Mouse (Mus musculus) MEL (cell line): Measurements from ENCODE around the gene Plxnc1. TPM values are rescaled to one million over a fixed set of nuclear protein-coding genes. Genes with fewer than 3 reads are reported as not detected.

ENCODE experiments used
- DNase-seq: peaks from one replicate; pipeline ENCODE4 v3.0.0; 2011; ENCODE audit warnings: low read depth, low spot score
- H3K27ac ChIP-seq: 2 replicates; pipeline ENCODE4 v1.5.1; 2012; ENCODE audit warnings: low read depth, mild to moderate bottlenecking, control low read depth, low read length, moderate library complexity; ENCODE audit not compliant: control insufficient read depth
- H3K27me3 ChIP-seq, 2 experiments: fragments of 150-350 bp in 1 of 2; sonication (generic) in 1 of 2; 2 replicates each; pipeline ENCODE4 v1.6.1; 2012; ENCODE audit warnings: low read length in 2 of 2, mild to moderate bottlenecking in 2 of 2, improper control_type of control experiment in 1 of 2, moderate library complexity in 1 of 2; ENCODE audit not compliant: insufficient read depth in 2 of 2, control insufficient read depth in 1 of 2
- H3K36me3 ChIP-seq, 2 experiments: 2 replicates each; pipeline ENCODE4 v1.6.1; 2012 to 2014; ENCODE audit warnings: low read length in 2 of 2, improper control_type of control experiment in 1 of 2, inconsistent platforms in 1 of 2, mild to moderate bottlenecking in 1 of 2; ENCODE audit not compliant: insufficient read depth in 2 of 2, control insufficient read depth in 1 of 2
- H3K4me1 ChIP-seq, 2 experiments: fragments of 150-350 bp in 1 of 2; sonication (generic) in 1 of 2; 2 replicates each; pipeline ENCODE4 v1.6.1; 2012; ENCODE audit warnings: low read length in 2 of 2, improper control_type of control experiment in 1 of 2, mild to moderate bottlenecking in 1 of 2; ENCODE audit not compliant: insufficient read depth in 2 of 2, control insufficient read depth in 1 of 2
- H3K4me3 ChIP-seq, 2 experiments: fragments of 150-350 bp in 1 of 2; sonication (generic) in 1 of 2; 2 replicates each; pipeline ENCODE4 v1.5.1; 2012; ENCODE audit warnings: low read depth in 2 of 2, low read length in 2 of 2, mild to moderate bottlenecking in 2 of 2, moderate library complexity in 2 of 2, control low read depth in 1 of 2, improper control_type of control experiment in 1 of 2; ENCODE audit not compliant: control insufficient read depth in 1 of 2, insufficient read depth in 1 of 2
- H3K79me2 ChIP-seq: 2 replicates; pipeline ENCODE4 v1.6.1; 2012; ENCODE audit warnings: mild to moderate bottlenecking, low read length, moderate library complexity; ENCODE audit not compliant: control insufficient read depth, poor library complexity, insufficient read depth
- H3K9ac ChIP-seq: 2 replicates; pipeline ENCODE4 v1.6.1; 2012; ENCODE audit warnings: low read depth, mild to moderate bottlenecking, control low read depth, low read length, moderate library complexity; ENCODE audit not compliant: control insufficient read depth, poor library complexity, severe bottlenecking
- H3K9me3 ChIP-seq: fragments of 150-350 bp; sonication (generic); replicated peaks from 2 replicates; pipeline ENCODE4 v1.6.1; 2012; ENCODE audit warnings: mild to moderate bottlenecking, low read length, improper control_type of control experiment, moderate library complexity; ENCODE audit not compliant: insufficient read depth
- CHD1 ChIP-seq: IDR thresholded peaks from 2 replicates; pipeline ENCODE4 v1.6.1; 2012; ENCODE audit warnings: low read depth, mild to moderate bottlenecking, inconsistent platforms, low read length, improper control_type of control experiment
- CHD2 ChIP-seq: IDR thresholded peaks from 2 replicates; pipeline ENCODE4 v1.6.1; 2011; ENCODE audit warnings: low read length, improper control_type of control experiment
- ELF1 ChIP-seq: IDR thresholded peaks from 2 replicates; pipeline ENCODE4 v1.6.1; 2014; ENCODE audit warnings: low read depth, mild to moderate bottlenecking, inconsistent platforms, low read length, improper control_type of control experiment, moderate library complexity
- EP300 ChIP-seq, 2 experiments: IDR thresholded peaks; 2 replicates each; pipeline ENCODE4 v1.6.1; 2011; ENCODE audit warnings: improper control_type of control experiment in 2 of 2, low read length in 2 of 2, low read depth in 1 of 2, mild to moderate bottlenecking in 1 of 2
- ETS1 ChIP-seq: IDR thresholded peaks from 2 replicates; pipeline ENCODE4 v1.6.1; 2012; ENCODE audit warnings: low read depth, mild to moderate bottlenecking, inconsistent platforms, low read length, improper control_type of control experiment, moderate library complexity
- GABPA ChIP-seq: IDR thresholded peaks from 2 replicates; pipeline ENCODE4 v1.6.1; 2012; ENCODE audit warnings: low read depth, mild to moderate bottlenecking, inconsistent platforms, low read length, improper control_type of control experiment, moderate library complexity
- GATA1 ChIP-seq: IDR thresholded peaks from 2 replicates; pipeline ENCODE4 v1.6.1; 2011; ENCODE audit warnings: low read depth, low read length, improper control_type of control experiment
- HCFC1 ChIP-seq: IDR thresholded peaks from 2 replicates; pipeline ENCODE4 v1.6.1; 2012; ENCODE audit warnings: low read depth, mild to moderate bottlenecking, inconsistent platforms, low read length, improper control_type of control experiment, moderate library complexity
- MXI1 ChIP-seq: IDR thresholded peaks from 2 replicates; pipeline ENCODE4 v1.6.1; 2011; ENCODE audit warnings: mild to moderate bottlenecking, low read depth, low read length, improper control_type of control experiment
- NELFE ChIP-seq: IDR thresholded peaks from 2 replicates; pipeline ENCODE4 v1.6.1; 2011; ENCODE audit warnings: low read depth, low read length, improper control_type of control experiment
- NRF1 ChIP-seq: IDR thresholded peaks from 2 replicates; pipeline ENCODE4 v1.6.1; 2014; ENCODE audit warnings: low read depth, mild to moderate bottlenecking, inconsistent platforms, low read length, improper control_type of control experiment, moderate library complexity; ENCODE audit not compliant: poor library complexity, insufficient read depth, severe bottlenecking
- POLR2AphosphoS2 ChIP-seq: IDR thresholded peaks from 2 replicates; pipeline ENCODE4 v1.6.1; 2011; ENCODE audit warnings: low read length, improper control_type of control experiment
- TBP ChIP-seq: IDR thresholded peaks from 2 replicates; pipeline ENCODE4 v1.8.0; 2011; ENCODE audit warnings: low read depth, low read length, improper control_type of control experiment
- TCF12 ChIP-seq: IDR thresholded peaks from 2 replicates; pipeline ENCODE4 v1.6.1; 2014; ENCODE audit warnings: low read depth, mild to moderate bottlenecking, inconsistent platforms, low read length, improper control_type of control experiment, moderate library complexity
- UBTF ChIP-seq: IDR thresholded peaks from 2 replicates; pipeline ENCODE4 v1.6.1; 2012; ENCODE audit warnings: low read depth, mild to moderate bottlenecking, inconsistent platforms, low read length, improper control_type of control experiment, moderate library complexity, borderline replicate concordance; ENCODE audit not compliant: insufficient read depth
- ZC3H11A ChIP-seq: IDR thresholded peaks from 2 replicates; pipeline ENCODE4 v1.6.1; 2012; ENCODE audit warnings: low read depth, mild to moderate bottlenecking, inconsistent platforms, low read length, improper control_type of control experiment
- ZKSCAN1 ChIP-seq: IDR thresholded peaks from 2 replicates; pipeline ENCODE4 v1.6.1; 2012; ENCODE audit warnings: low read depth, mild to moderate bottlenecking, inconsistent platforms, low read length, improper control_type of control experiment, moderate library complexity
- ZNF384 ChIP-seq: IDR thresholded peaks from 2 replicates; pipeline ENCODE4 v1.6.1; 2012; ENCODE audit warnings: low read depth, mild to moderate bottlenecking, inconsistent platforms, low read length, improper control_type of control experiment
- polyA plus RNA-seq, 2 experiments: library from polyadenylated mRNA; stranded (reverse) in 1 of 2; unstranded in 1 of 2; fragments of >175 nt in 1 of 2; fragments of >200 nt in 1 of 2; gene quantifications; 2 replicates each; pipeline versions ENCODE4 v1.2.1 to v1.2.4; 2012; ENCODE audit warnings: low replicate concordance in 2 of 2, low read depth in 1 of 2; ENCODE audit not compliant: insufficient read length in 2 of 2, insufficient read depth in 1 of 2, missing spikeins in 1 of 2
- total RNA-seq: library from RNA; depleted of rRNA; stranded (reverse); fragments of 300-350 nt; gene quantifications from 2 replicates; pipeline ENCODE4 v1.2.3, GENCODE M21; 2012

Gene Plxnc1
- total and polyA plus RNA-seq, 3 experiments, result 15.1 to 30.1 TPM; not detected in 1

DNA sequence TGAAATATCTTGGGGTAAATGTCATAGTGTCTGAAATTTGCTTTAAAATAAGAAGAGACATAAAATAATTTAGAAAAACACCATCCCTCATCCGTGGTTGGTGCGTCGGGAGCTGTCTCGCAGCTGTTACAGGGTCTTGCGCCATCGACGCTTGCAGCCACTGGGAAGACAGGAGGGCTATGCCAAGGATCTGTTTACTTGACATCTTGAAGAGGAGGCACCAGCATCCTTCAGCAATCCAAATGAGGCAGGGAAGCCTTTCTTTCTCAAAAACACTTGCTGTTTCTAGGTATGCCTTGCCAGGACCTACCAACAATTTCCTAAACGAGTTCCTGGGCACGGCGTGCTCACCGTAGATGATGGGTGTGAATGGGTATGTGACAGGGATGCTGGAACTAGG lies 30.6 kb downstream of the Plxnc1 start:
- no peak overlapping the region for H3K9ac ChIP-seq
- H3K9me3 ChIP-seq, result no peaks in the 10 kb centered on the region
- DNase-seq, result no peak
- H3K27me3 ChIP-seq, result no peaks in the 10 kb centered on the region
- H3K36me3 ChIP-seq, result peaks cover 2 to 34% of the 10 kb centered on the region in 2 experiments
- H3K79me2 ChIP-seq, result no peaks in the 10 kb centered on the region
- H3K4me3 ChIP-seq, result no peak overlapping the region
- H3K4me1 ChIP-seq, result peaks cover 26 to 34% of the 10 kb centered on the region in 2 experiments
- no peak overlapping the region for H3K27ac ChIP-seq
- no peak for TF ChIP-seq POLR2AphosphoS2
- no peak for TF ChIP-seq CHD2
- TF ChIP-seq NELFE, result no peak
- TF ChIP-seq GABPA, result no peak
- TF ChIP-seq ELF1, result no peak
- no peak for TF ChIP-seq TBP
- no peak for TF ChIP-seq TCF12
- no peak for TF ChIP-seq ZC3H11A
- no peak for TF ChIP-seq CHD1

DNA sequence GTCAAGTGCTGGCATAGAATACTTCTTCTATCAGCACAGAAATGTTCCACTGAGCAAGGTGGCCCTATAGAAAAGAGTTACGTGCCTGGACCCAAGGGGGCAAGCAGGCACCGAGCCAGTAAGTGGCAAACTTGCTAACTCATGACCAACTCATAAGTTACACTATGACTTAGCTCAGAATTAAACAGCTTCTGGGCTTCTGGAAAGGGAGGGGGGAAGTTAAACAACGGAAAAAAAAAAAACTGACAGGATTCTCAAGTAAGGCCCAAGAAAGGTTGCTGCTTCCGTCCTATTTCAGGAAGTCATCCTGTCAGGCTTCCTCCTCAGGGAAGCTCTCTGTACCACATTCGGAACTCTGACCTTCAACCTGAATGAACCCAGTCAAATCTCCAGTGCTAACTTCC lies 31.3 kb downstream of the Plxnc1 start:
- Histone ChIP-seq H3K9ac (no peak overlapping the region), H3K4me3 (no peak overlapping the region), H3K36me3 (peaks cover 4 to 37% of the 10 kb centered on the region in 2 experiments; a peak in 3 of 4 replicates), H3K9me3 (no peaks in the 10 kb centered on the region), H3K4me1 (peaks cover 26 to 39% of the 10 kb centered on the region in 2 experiments), H3K27ac (no peak overlapping the region; the same call in 1 of the 2 replicates), H3K79me2 (no peaks in the 10 kb centered on the region), H3K27me3 (no peaks in the 10 kb centered on the region)
- DNase-seq, result peak; percentile 28
- no peak for TF ChIP-seq ZKSCAN1
- TF ChIP-seq UBTF, result no peak
- no peak for TF ChIP-seq HCFC1
- 0 out of 2 replicates have a peak, but pooled peaks have one; percentile 7 for TF ChIP-seq ETS1
- peak; percentile 77 for TF ChIP-seq ZNF384
- TF ChIP-seq MXI1, result no peak
- TF ChIP-seq NELFE, result no peak
- TF ChIP-seq NRF1, result no peak
- TF ChIP-seq EP300 (IDR thresholded peaks at IDR 0.05; ENCODE audit: low read depth in 1 of 2, low read length in 2 of 2), result 0 out of 4 replicates have a peak, but pooled peaks of 1 of the 2 experiments have one; percentile 11
- no peak for TF ChIP-seq GATA1
